ENCODE assay signal across 9 mouse cellular contexts in the genomic region with DNA sequence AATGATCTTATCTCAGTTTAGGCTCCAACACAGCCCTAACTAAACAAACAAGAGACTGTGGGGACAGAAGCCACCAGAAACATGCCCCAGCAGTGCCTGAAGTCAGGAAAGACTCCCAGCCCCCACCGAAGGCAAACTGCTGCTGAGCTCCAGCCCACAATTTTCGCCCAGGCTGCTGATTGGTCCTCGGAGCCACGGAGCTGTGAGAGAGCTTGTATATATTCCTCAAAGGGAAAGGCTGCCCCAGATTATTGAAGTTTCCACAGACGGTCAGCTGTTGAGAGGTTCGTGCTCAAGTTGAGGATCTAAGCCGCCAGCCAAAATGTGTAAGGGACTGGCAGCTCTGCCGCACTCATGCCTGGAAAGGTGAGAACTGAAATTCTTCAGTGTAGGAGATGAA. TPM values are rescaled to one million over a fixed set of nuclear protein-coding genes. Genes with fewer than 3 reads are reported as not detected.
DNase-seq lines count a peak whose midpoint lies in the region; ATAC-seq and TF ChIP-seq lines count a peak whose summit lies in the region.
"Had no signal": no experiment of that assay in that cellular context is flagged by ENCODE, and none has a peak within 500 bp of the region (broad histone marks: within the 10 kb centered on the region; RNA-seq: fewer than 3 reads in every experiment).

A gene (plus strand): TSS at position 246 of the 400 bp plus-strand sequence.

- H3K9ac ChIP-seq in forebrain, embryonic 11.5 days (ENCODE audit: low read length): no peak within 1 kb of the TSS
- H3K9ac ChIP-seq in heart, embryonic 12.5 days: peak within 1 kb of the TSS; percentile 40; the same call in 1 of the 2 replicates
- H3K9ac ChIP-seq in kidney, postnatal 0 days (ENCODE audit: low read depth, low read length): peak within 1 kb of the TSS; percentile 50
- no peak within 1 kb of the TSS for H3K9ac ChIP-seq in liver, embryonic 13.5 days

- no peaks in the 10 kb centered on the region for H3K9me3 ChIP-seq in forebrain, embryonic 11.5 days (ENCODE audit: control insufficient read depth, low read length)
- no peaks in the 10 kb centered on the region for H3K9me3 ChIP-seq in heart, embryonic 12.5 days (replicated peaks)
- no peaks in the 10 kb centered on the region for H3K9me3 ChIP-seq in kidney, postnatal 0 days (replicated peaks; ENCODE audit: low read length)
- no peaks in the 10 kb centered on the region for H3K9me3 ChIP-seq in liver, embryonic 13.5 days (replicated peaks)

- no peaks in the 10 kb centered on the region for H3K27me3 ChIP-seq in forebrain, embryonic 11.5 days (ENCODE audit: control insufficient read depth, insufficient read depth, low read length)
- no peaks in the 10 kb centered on the region for H3K27me3 ChIP-seq in heart, embryonic 12.5 days (replicated peaks)
- H3K27me3 ChIP-seq in kidney, postnatal 0 days (ENCODE audit: insufficient read depth, low read length): no peaks in the 10 kb centered on the region
- no peaks in the 10 kb centered on the region for H3K27me3 ChIP-seq in liver, embryonic 13.5 days
- no peaks in the 10 kb centered on the region for H3K27me3 ChIP-seq in thymus, adult 2 months (ENCODE audit: control insufficient read depth, insufficient read depth, low read length)

- H3K4me3 ChIP-seq in forebrain, embryonic 11.5 days (ENCODE audit: low read depth, low read length): no peak within 1 kb of the TSS
- H3K4me3 ChIP-seq in heart, embryonic 12.5 days: peak within 1 kb of the TSS; percentile 32
- H3K4me3 ChIP-seq in kidney, postnatal 0 days (replicated peaks; ENCODE audit: low read depth, low read length): peak within 1 kb of the TSS; percentile 34
- no peak within 1 kb of the TSS for H3K4me3 ChIP-seq in liver, embryonic 13.5 days (replicated peaks)
- H3K4me3 ChIP-seq in olfactory bulb, adult 2 months (ENCODE audit: insufficient read depth, low read depth, low read length): no peak within 1 kb of the TSS; the same call in 1 of the 2 replicates
- H3K4me3 ChIP-seq in thymus, adult 2 months (ENCODE audit: control insufficient read depth, insufficient read depth, low read length): no peak within 1 kb of the TSS

- TF ChIP-seq POLR2A in olfactory bulb, adult 2 months (IDR thresholded peaks at IDR 0.05; ENCODE audit: insufficient read depth, low read depth, low read length): no peak
- TF ChIP-seq POLR2A in thymus, adult 2 months (IDR thresholded peaks at IDR 0.05; ENCODE audit: control insufficient read depth, extremely low read depth, insufficient read depth, low read length, poor library complexity): no peak

- DNase-seq in adrenal gland, postnatal 14 days: peak; percentile 33
- no peak for DNase-seq in forebrain, embryonic 11.5 days (ENCODE audit: low spot score)
- peak; percentile 80 for DNase-seq in kidney, postnatal 0 days (ENCODE audit: low spot score)
- DNase-seq in liver, embryonic 13.5 days: no peak
- DNase-seq in testis, postnatal 14 days (ENCODE audit: low spot score): no peak
- DNase-seq in thymus, adult 2 months: no peak

- 34% methylated on average over 8 of the region's 8 CpGs for WGBS in forebrain, embryonic 11.5 days
- WGBS in heart, embryonic 12.5 days: 3% methylated on average over 8 of the region's 8 CpGs
- 7% methylated on average over 8 of the region's 8 CpGs for whole genome bisulfite sequencing in kidney, postnatal 0 days
- WGBS in liver, embryonic 13.5 days (ENCODE audit: insufficient replicate concordance): 9% methylated on average over 8 of the region's 8 CpGs
- 14% methylated on average over 8 of the region's 8 CpGs for WGBS in olfactory bulb, adult 2 months
- WGBS in thymus, adult 2 months: 10% methylated on average over 8 of the region's 8 CpGs

- H3K36me3 ChIP-seq in forebrain, embryonic 11.5 days (ENCODE audit: control insufficient read depth, insufficient read depth, low read length): no peaks in the 10 kb centered on the region
- no peaks in the 10 kb centered on the region for H3K36me3 ChIP-seq in heart, embryonic 12.5 days
- H3K36me3 ChIP-seq in kidney, postnatal 0 days (ENCODE audit: insufficient read depth, low read length): no peaks in the 10 kb centered on the region
- no peaks in the 10 kb centered on the region for H3K36me3 ChIP-seq in liver, embryonic 13.5 days
- no peaks in the 10 kb centered on the region for H3K36me3 ChIP-seq in thymus, adult 2 months (ENCODE audit: control insufficient read depth, insufficient read depth, low read length)

- no peak for TF ChIP-seq CTCF in kidney, postnatal 0 days (IDR thresholded peaks at IDR 0.05; ENCODE audit: low read depth)
- TF ChIP-seq CTCF in olfactory bulb, adult 2 months (IDR thresholded peaks at IDR 0.05; ENCODE audit: insufficient read depth, low read depth, low read length): no peak
- TF ChIP-seq CTCF in thymus, adult 2 months (IDR thresholded peaks at IDR 0.05; ENCODE audit: borderline replicate concordance, control insufficient read depth, extremely low read depth, insufficient read depth, low read length, poor library complexity): no peak

- 0 out of 2 replicates have a peak, but pooled peaks have one; percentile 46 for ATAC-seq in forebrain, embryonic 11.5 days (replicated peaks; ENCODE audit: low FRiP score)
- no peak for ATAC-seq in heart, embryonic 12.5 days (ENCODE audit: insufficient number of reproducible peaks, low FRiP score)
- ATAC-seq in kidney, postnatal 0 days (replicated peaks; ENCODE audit: low FRiP score, low read depth): no peak; the same call in 1 of the 2 replicates
- ATAC-seq in liver, embryonic 13.5 days (ENCODE audit: low read depth): peak; percentile 36; the same call in 1 of the 2 replicates

- no peaks in the 10 kb centered on the region for H3K4me1 ChIP-seq in forebrain, embryonic 11.5 days (replicated peaks; ENCODE audit: control insufficient read depth, insufficient read depth, low read length)
- peaks cover 24% of the 10 kb centered on the region for H3K4me1 ChIP-seq in heart, embryonic 12.5 days (replicated peaks)
- H3K4me1 ChIP-seq in kidney, postnatal 0 days (replicated peaks; ENCODE audit: insufficient read depth, low read length): peaks cover 9% of the 10 kb centered on the region; the same call in 1 of the 2 replicates
- no peaks in the 10 kb centered on the region for H3K4me1 ChIP-seq in liver, embryonic 13.5 days (replicated peaks)
- H3K4me1 ChIP-seq in olfactory bulb, adult 2 months (ENCODE audit: control insufficient read depth, insufficient read depth, low read length): peaks cover 5% of the 10 kb centered on the region
- H3K4me1 ChIP-seq in thymus, adult 2 months (replicated peaks; ENCODE audit: control insufficient read depth, insufficient read depth, low read length): no peaks in the 10 kb centered on the region

- no peak within 1 kb of the TSS for H3K27ac ChIP-seq in forebrain, embryonic 11.5 days (ENCODE audit: low read depth, low read length)
- 0 out of 2 replicates have a peak within 1 kb of the TSS, but pooled peaks have one; percentile 16 for H3K27ac ChIP-seq in heart, embryonic 12.5 days (ENCODE audit: poor library complexity, severe bottlenecking)
- 0 out of 2 replicates have a peak within 1 kb of the TSS, but pooled peaks have one; percentile 36 for H3K27ac ChIP-seq in kidney, postnatal 0 days
- H3K27ac ChIP-seq in liver, embryonic 13.5 days: no peak within 1 kb of the TSS
- H3K27ac ChIP-seq in olfactory bulb, adult 2 months (ENCODE audit: insufficient read depth, low read depth, low read length): no peak within 1 kb of the TSS
- no peak within 1 kb of the TSS for H3K27ac ChIP-seq in thymus, adult 2 months (ENCODE audit: control insufficient read depth, insufficient read depth, low read length)

- peak within 1 kb of the TSS; percentile 24; the same call in 1 of the 2 replicates for H3K4me2 ChIP-seq in forebrain, embryonic 11.5 days (ENCODE audit: low read depth, low read length, severe bottlenecking)
- peak within 1 kb of the TSS; percentile 68 for H3K4me2 ChIP-seq in heart, embryonic 12.5 days
- H3K4me2 ChIP-seq in kidney, postnatal 0 days (ENCODE audit: low read length): peak within 1 kb of the TSS; percentile 37
- H3K4me2 ChIP-seq in liver, embryonic 13.5 days: peak within 1 kb of the TSS; percentile 28

RNA-seq across cellular contexts. Expression of the gene that starts here (rescaled TPM):
- 130 and 159 TPM in 2 replicates for total RNA-seq in adrenal gland, postnatal 14 days (2021)
- polyA plus RNA-seq in forebrain, embryonic 11.5 days (2014; fragmentation: Nextera tagmentation; extraction: Ambion mirVana): 2.0 and 2.6 TPM in 2 replicates
- polyA plus RNA-seq in heart, embryonic 12.5 days (2016; fragmentation: Nextera tagmentation; extraction: Ambion mirVana): 5.9 and 7.1 TPM in 2 replicates
- 44.1 and 46.2 TPM in 2 replicates for polyA plus RNA-seq in kidney, postnatal 0 days (2015; fragmentation: Nextera tagmentation; extraction: Ambion mirVana)
- 0.23 and 0.41 TPM in 2 replicates for polyA plus RNA-seq in liver, embryonic 13.5 days (2015; fragmentation: Nextera tagmentation; extraction: Ambion mirVana)
- 112 TPM in 1 of 2 replicates, not detected in the other for polyA plus RNA-seq in olfactory bulb, adult 2 months (2012; ENCODE audit: insufficient read depth, insufficient read length, low replicate concordance, missing spikeins)
- polyA plus RNA-seq in thymus, adult 2 months (2012; rRNA removed): 9.5 and 10.0 TPM in 2 replicates
- total RNA-seq: MEL had no signal

Comparison
In these comparisons a context has a peak if more than half of its experiments do, and no peak if none do; other contexts are left out.
1. Peak in ATAC-seq and H3K4me2 ChIP-seq in liver, embryonic 13.5 days; RNA of the gene not detected or under 1 TPM.
2. DNase-seq: peak in adrenal gland, postnatal 14 days (single experiment) and kidney, postnatal 0 days (single experiment); none in forebrain, embryonic 11.5 days (single experiment), liver, embryonic 13.5 days (single experiment), testis, postnatal 14 days (single experiment) and thymus, adult 2 months (single experiment).
3. H3K27ac ChIP-seq: peak in heart, embryonic 12.5 days (single experiment) and kidney, postnatal 0 days (single experiment); none in forebrain, embryonic 11.5 days (single experiment), liver, embryonic 13.5 days (single experiment), olfactory bulb, adult 2 months (single experiment) and thymus, adult 2 months (single experiment).
4. H3K4me3 ChIP-seq: peak in heart, embryonic 12.5 days (single experiment) and kidney, postnatal 0 days (single experiment); none in forebrain, embryonic 11.5 days (single experiment), liver, embryonic 13.5 days (single experiment), olfactory bulb, adult 2 months (single experiment) and thymus, adult 2 months (single experiment).
5. H3K9ac ChIP-seq: peak in heart, embryonic 12.5 days (single experiment) and kidney, postnatal 0 days (single experiment); none in forebrain, embryonic 11.5 days (single experiment) and liver, embryonic 13.5 days (single experiment).
6. Peak in every context shown above with its lines, with median percentiles within 50 percentile points of each other: H3K4me2 ChIP-seq.